Mouse (Mus musculus) CH12.LX (cell line): ENCODE data around the gene Cblb. TPM values are rescaled to one million over a fixed set of nuclear protein-coding genes. Genes with fewer than 3 reads are reported as not detected.

Experiments used
- DNase-seq: peaks from one replicate; pipeline ENCODE4 v3.0.0-alpha.2; 2013; ENCODE audit errors: extremely low read depth
- H3K27ac ChIP-seq: 2 replicates; pipeline ENCODE4 v1.5.1; 2012; ENCODE audit warnings: low read depth, mild to moderate bottlenecking, control low read depth, moderate library complexity; ENCODE audit not compliant: insufficient read depth
- H3K27me3 ChIP-seq: replicated peaks from 2 replicates; pipeline ENCODE3; 2012; ENCODE audit warnings: inconsistent platforms
- H3K36me3 ChIP-seq, 2 experiments: replicated peaks in 1 of 2; 2 replicates each; pipeline versions ENCODE3 to v1.6.1; 2012; ENCODE audit warnings: inconsistent platforms in 1 of 2, low read length in 1 of 2, mild to moderate bottlenecking in 1 of 2, mixed read lengths in 1 of 2, moderate library complexity in 1 of 2; ENCODE audit not compliant: control insufficient read depth in 1 of 2, insufficient read depth in 1 of 2
- H3K4me1 ChIP-seq, 2 experiments: 2 replicates each; pipeline ENCODE4 v1.6.1; 2012; ENCODE audit warnings: inconsistent platforms in 1 of 2, moderate library complexity in 1 of 2; ENCODE audit not compliant: insufficient read depth in 2 of 2, control insufficient read depth in 1 of 2
- H3K4me2 ChIP-seq: 2 replicates; pipeline ENCODE4 v1.6.1; 2012; ENCODE audit warnings: low read depth, mild to moderate bottlenecking, control low read depth; ENCODE audit not compliant: poor library complexity, insufficient read depth, severe bottlenecking
- H3K4me3 ChIP-seq, 3 experiments: fragments of 150-350 bp in 1 of 3; sonication (generic) in 1 of 3; replicated peaks in 1 of 3; 2 replicates each; pipeline versions ENCODE3 to v1.5.1; 2011 to 2012; ENCODE audit warnings: low read depth in 2 of 3, low read length in 2 of 3, mild to moderate bottlenecking in 2 of 3, moderate library complexity in 2 of 3, control low read depth in 1 of 3, improper control_type of control experiment in 1 of 3, inconsistent platforms in 1 of 3, mixed read lengths in 1 of 3; ENCODE audit not compliant: poor library complexity in 1 of 3
- H3K79me2 ChIP-seq: replicated peaks from 2 replicates; pipeline ENCODE4 v1.6.1; 2012; ENCODE audit warnings: mild to moderate bottlenecking, moderate library complexity; ENCODE audit not compliant: control insufficient read depth, poor library complexity, insufficient read depth, severe bottlenecking; ENCODE audit errors: extremely low read depth
- H3K9ac ChIP-seq: 2 replicates; pipeline ENCODE4 v1.6.1; 2012; ENCODE audit warnings: low read depth, mild to moderate bottlenecking, control low read depth, moderate library complexity; ENCODE audit not compliant: insufficient read depth
- H3K9me3 ChIP-seq: replicated peaks from 2 replicates; pipeline ENCODE3; 2012; ENCODE audit warnings: low read length, inconsistent platforms, mixed read lengths
- CHD1 ChIP-seq: IDR thresholded peaks from 2 replicates; pipeline ENCODE4 v1.6.1; 2012; ENCODE audit warnings: low read depth, low read length, improper control_type of control experiment, inconsistent platforms
- CHD2 ChIP-seq: IDR thresholded peaks from 2 replicates; pipeline ENCODE4 v1.6.1; 2011; ENCODE audit warnings: low read length, improper control_type of control experiment
- EP300 ChIP-seq: IDR thresholded peaks from 2 replicates; pipeline ENCODE4 v1.6.1; 2011; ENCODE audit warnings: low read length, improper control_type of control experiment
- JUND ChIP-seq: conservative IDR thresholded peaks from 2 replicates; pipeline ENCODE4 v1.6.1; 2011; ENCODE audit warnings: low read depth, low read length, improper control_type of control experiment
- MAFK ChIP-seq: IDR thresholded peaks from 2 replicates; pipeline ENCODE4 v1.6.1; 2011; ENCODE audit warnings: low read length, improper control_type of control experiment; ENCODE audit not compliant: insufficient replicate concordance
- MYC ChIP-seq: IDR thresholded peaks from 2 replicates; pipeline ENCODE4 v1.6.1; 2011; ENCODE audit warnings: low read depth, mild to moderate bottlenecking, improper control_type of control experiment, low read length
- PAX5 ChIP-seq: IDR thresholded peaks from 2 replicates; pipeline ENCODE4 v1.6.1; 2012; ENCODE audit warnings: low read length, inconsistent platforms, mixed read lengths
- POLR2A ChIP-seq: IDR thresholded peaks from 2 replicates; pipeline ENCODE4 v1.6.1; 2011; ENCODE audit warnings: low read depth, mild to moderate bottlenecking, improper control_type of control experiment, low read length
- RAD21 ChIP-seq: IDR thresholded peaks from 2 replicates; pipeline ENCODE4 v1.6.1; 2011; ENCODE audit warnings: low read depth, mild to moderate bottlenecking, low read length, improper control_type of control experiment, moderate library complexity
- TCF12 ChIP-seq: IDR thresholded peaks from 2 replicates; pipeline ENCODE4 v1.6.1; 2014; ENCODE audit warnings: low read depth, mild to moderate bottlenecking, inconsistent platforms, low read length, improper control_type of control experiment
- UBTF ChIP-seq: IDR thresholded peaks from 2 replicates; pipeline ENCODE4 v1.6.1; 2012; ENCODE audit warnings: low read depth, mild to moderate bottlenecking, inconsistent platforms, low read length, improper control_type of control experiment, moderate library complexity
- USF1 ChIP-seq: IDR thresholded peaks from 2 replicates; pipeline ENCODE4 v1.6.1; 2014; ENCODE audit warnings: low read depth, mild to moderate bottlenecking, inconsistent platforms, low read length, improper control_type of control experiment
- USF2 ChIP-seq: conservative IDR thresholded peaks from 2 replicates; pipeline ENCODE4 v1.6.1; 2011; ENCODE audit warnings: low read depth, low read length, improper control_type of control experiment
- ZC3H11A ChIP-seq: IDR thresholded peaks from 2 replicates; pipeline ENCODE4 v1.6.1; 2012; ENCODE audit warnings: low read depth, mild to moderate bottlenecking, inconsistent platforms, low read length, improper control_type of control experiment
- ZMIZ1 ChIP-seq: IDR thresholded peaks from 2 replicates; pipeline ENCODE4 v1.6.1; 2012; ENCODE audit warnings: low read depth, mild to moderate bottlenecking, inconsistent platforms, low read length, improper control_type of control experiment
- dilution Hi-C: fragments of 300-500 bp; cut with MboI; formaldehyde crosslinking; loops from 2 replicates; pipeline ENCODE4 v1.14.3; 2020; ENCODE audit warnings: low sequenced_read_pairs; ENCODE audit not compliant: extremely low pct_unique_long_range_greater_than_20kb, extremely low pct_ligation_motif_present
- in situ Hi-C: fragments of 300-500 bp; cut with MboI; formaldehyde crosslinking; loops from 3 replicates; pipeline ENCODE4 v1.14.3; 2019; ENCODE audit warnings: low sequenced_read_pairs, low pct_ligation_motif_present, low pct_unique_long_range_greater_than_20kb, mixed read lengths
- polyA plus RNA-seq: library from polyadenylated mRNA; unstranded; fragments of >175 nt; gene quantifications from 2 replicates; pipeline ENCODE4 v1.2.1, GENCODE M21; 2012; ENCODE audit warnings: low read depth; ENCODE audit not compliant: insufficient read length
- total RNA-seq, 2 experiments: library from RNA; depleted of rRNA; stranded (reverse); fragments of 300-350 nt in 1 of 2; fragments of >200 nt in 1 of 2; gene quantifications; 2 replicates each; pipeline ENCODE4 v1.2.3; 2012 to 2014

The Cblb gene
- total and polyA plus RNA-seq, 3 experiments, result 3.5 to 18.9 (median 6.3) TPM

DNA sequence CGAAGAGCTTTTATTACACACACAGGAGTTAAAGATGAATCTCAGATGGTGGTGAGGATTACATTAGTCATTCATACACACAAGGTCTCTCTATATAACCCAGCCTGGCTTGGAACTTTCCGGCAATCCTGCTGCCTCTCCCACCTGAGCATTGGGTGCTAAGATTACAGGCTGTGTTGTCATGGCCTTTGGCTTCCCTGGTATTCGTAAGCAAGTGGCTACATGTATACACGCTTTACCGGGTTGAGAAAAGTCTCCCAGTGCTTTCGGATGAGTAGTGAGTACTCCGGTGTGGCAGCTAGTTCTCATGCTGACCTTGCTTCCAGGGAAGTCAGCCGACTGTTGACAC lies 48.4 kb downstream of the Cblb start:
- Histone ChIP-seq H3K9ac (no peak overlapping the region), H3K27ac (no peak overlapping the region), H3K4me2 (no peak overlapping the region), H3K4me3 (no peak overlapping the region), H3K9me3 (peaks cover 3% of the 10 kb centered on the region), H3K36me3 (peaks cover 0 to 25% of the 10 kb centered on the region in 2 experiments), H3K4me1 (peaks cover 0 to 3% of the 10 kb centered on the region in 2 experiments; a peak in 3 of 4 replicates), H3K27me3 (no peaks in the 10 kb centered on the region), H3K79me2 (no peaks in the 10 kb centered on the region; the same call in 1 of the 2 replicates)
- no peak for DNase-seq
- TF ChIP-seq USF1 (no peak), CHD2 (no peak), MYC (no peak), JUND (no peak), USF2 (no peak), CHD1 (no peak), ZC3H11A (no peak), POLR2A (no peak), EP300 (no peak), PAX5 (no peak)
- in situ Hi-C loops, result no loop called here
- dilution Hi-C loops, result no loop called here

DNA sequence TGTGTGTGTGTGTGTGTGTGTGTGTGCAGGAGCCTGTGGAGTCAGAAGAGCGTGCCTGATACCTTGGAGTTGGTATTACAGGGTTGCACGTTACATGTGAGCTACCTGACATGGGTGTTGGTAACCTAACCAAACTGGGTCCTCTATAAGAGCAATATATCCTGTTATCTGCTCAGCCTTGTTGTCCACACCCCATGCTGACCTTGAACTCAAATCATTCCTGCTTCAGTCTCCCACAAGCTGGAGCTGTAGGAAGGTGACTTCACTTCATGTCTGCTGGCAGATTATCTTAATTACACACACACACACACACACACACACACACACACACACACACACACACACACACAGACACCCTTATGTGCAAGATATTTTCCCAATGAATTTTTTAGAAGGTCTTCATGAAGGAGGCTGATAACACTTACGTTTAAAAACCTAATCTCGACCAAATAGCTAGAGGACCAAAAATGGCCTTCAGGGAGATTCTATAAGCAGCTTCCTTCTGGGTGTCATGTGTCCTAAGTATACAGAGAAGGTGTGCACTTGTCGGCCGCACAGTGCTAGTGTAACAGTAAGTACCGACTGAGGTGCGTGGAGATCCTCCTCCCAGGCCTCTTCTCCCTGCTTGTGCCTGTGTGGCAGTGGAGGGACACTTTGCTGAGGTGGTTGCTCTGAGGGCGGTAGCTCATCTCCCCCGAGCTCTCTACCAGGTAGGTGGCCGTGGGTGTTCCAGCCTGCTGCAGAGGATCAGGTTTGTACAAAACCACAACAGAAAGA lies 49.8 kb downstream of the Cblb start:
- in situ Hi-C loops (no loop called here), dilution Hi-C loops (no loop called here)
- no peak for DNase-seq
- Histone ChIP-seq H3K27ac (no peak overlapping the region), H3K27me3 (no peaks in the 10 kb centered on the region), H3K36me3 (peaks cover 0 to 27% of the 10 kb centered on the region in 2 experiments), H3K79me2 (no peaks in the 10 kb centered on the region), H3K9ac (no peak overlapping the region), H3K4me2 (no peak overlapping the region), H3K4me1 (peaks cover 3% of the 10 kb centered on the region in 2 experiments; a peak in 3 of 4 replicates), H3K4me3 (no peak overlapping the region), H3K9me3 (peaks cover 3% of the 10 kb centered on the region)
- TF ChIP-seq MYC (no peak), JUND (no peak), POLR2A (no peak), UBTF (no peak), ZMIZ1 (no peak)

DNA sequence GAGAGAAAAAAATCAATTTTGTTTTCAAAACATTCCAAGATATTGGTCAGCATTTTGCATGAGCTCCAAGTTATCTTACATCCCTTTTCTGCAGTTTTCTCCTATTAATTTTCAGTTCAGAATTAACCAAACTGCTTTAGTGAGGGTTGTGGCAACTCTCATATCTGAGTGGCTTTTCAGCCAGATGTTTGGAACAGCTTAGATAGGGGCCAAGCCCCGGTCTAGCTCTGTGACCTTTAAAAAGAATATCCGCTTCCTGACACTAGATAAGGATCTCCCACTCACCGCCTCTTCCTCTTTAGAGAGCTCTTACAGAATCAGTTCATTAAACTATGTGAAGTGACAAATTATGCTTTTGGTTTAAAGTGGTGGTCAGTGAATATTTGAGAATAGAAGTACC lies 50.7 kb downstream of the Cblb start:
- TF ChIP-seq TCF12, result no peak
- no peak for TF ChIP-seq PAX5
- TF ChIP-seq RAD21, result no peak
- TF ChIP-seq MAFK, result no peak
- no peak for TF ChIP-seq ZMIZ1
- H3K9ac ChIP-seq, result no peak overlapping the region
- peaks cover 3% of the 10 kb centered on the region for H3K9me3 ChIP-seq
- H3K36me3 ChIP-seq, result peaks cover 0 to 25% of the 10 kb centered on the region in 2 experiments
- in situ Hi-C loops, result no loop called here
- H3K27me3 ChIP-seq, result no peaks in the 10 kb centered on the region
- H3K4me2 ChIP-seq, result no peak overlapping the region
- dilution Hi-C loops, result no loop called here
- peaks cover 3 to 6% of the 10 kb centered on the region in 2 experiments; a peak in 3 of 4 replicates for H3K4me1 ChIP-seq
- H3K79me2 ChIP-seq, result no peaks in the 10 kb centered on the region
- no peak overlapping the region for H3K4me3 ChIP-seq
- no peak for DNase-seq
- no peak overlapping the region for H3K27ac ChIP-seq
